9 mouse cellular contexts compared by ENCODE assay signal in genomic region chr12:109441366-109441765, GRCm38 (mm10). TPM values are rescaled to one million over a fixed set of nuclear protein-coding genes. Genes with fewer than 3 reads are reported as not detected.
A peak's percentile ranks its signal among the peaks of the same experiment; 100 is the strongest.
DNase-seq lines count a peak whose midpoint lies in the region; ATAC-seq lines count a peak whose summit lies in the region.
"Had no signal": no experiment of that assay in that cellular context is flagged by ENCODE, and none has a peak within 500 bp of the region (broad histone marks: within the 10 kb centered on the region; RNA-seq: fewer than 3 reads in every experiment).

No protein-coding gene starts in this region.

- H3K4me3 ChIP-seq in stomach, embryonic 16.5 days (replicated peaks; ENCODE audit: low read length): no peak overlapping the region
- H3K4me3 ChIP-seq: layer of hippocampus, adult 2 months had no signal

- DNase-seq in gastrocnemius, postnatal 10 days: peak; percentile 47
- no peak for DNase-seq in gastrocnemius, postnatal 36 days
- DNase-seq in thymus, postnatal 0 days (ENCODE audit: low spot score): peak; percentile 20
- DNase-seq in thymus, postnatal 14 days: no peak
- peak; percentile 65 for DNase-seq in lung, postnatal 10 days
- no peak for DNase-seq in layer of hippocampus, postnatal 25 days (ENCODE audit: extremely low spot score in 1 of 2, low spot score in 1 of 2)
- no peak for DNase-seq in layer of hippocampus, adult 9-10 months (ENCODE audit: low spot score)

- intact Hi-C loops in gastrocnemius, postnatal 36 days (cut with DNase I): no loop called here

- peaks cover 65% of the 10 kb centered on the region for H3K4me1 ChIP-seq in stomach, embryonic 16.5 days (ENCODE audit: control insufficient read depth, insufficient read depth, low read length)

- ATAC-seq in stomach, embryonic 16.5 days (ENCODE audit: insufficient read depth, low FRiP score): 0 out of 2 replicates have a peak, but pooled peaks have one; percentile 17

- H3K9ac ChIP-seq in stomach, embryonic 16.5 days (ENCODE audit: low read length): peak overlapping the region; percentile 61

- WGBS in stomach, embryonic 16.5 days: 17% methylated on average over 6 of the region's 6 CpGs

- H3K27ac ChIP-seq in stomach, embryonic 16.5 days (ENCODE audit: low read length): peak overlapping the region; percentile 52
- H3K27ac ChIP-seq: layer of hippocampus, adult 2 months had no signal

- no peaks in the 10 kb centered on the region for H3K36me3 ChIP-seq in stomach, embryonic 16.5 days (ENCODE audit: control insufficient read depth, insufficient read depth, low read length)

- no peaks in the 10 kb centered on the region for H3K27me3 ChIP-seq in stomach, embryonic 16.5 days (ENCODE audit: control insufficient read depth, insufficient read depth, low read length)

- no peak overlapping the region for H3K4me2 ChIP-seq in stomach, embryonic 16.5 days (ENCODE audit: low read depth, low read length)

- H3K9me3 ChIP-seq in stomach, embryonic 16.5 days (replicated peaks; ENCODE audit: control insufficient read depth, low read length): no peaks in the 10 kb centered on the region

RNA-seq across cellular contexts. Expression of gene Dlk1, which starts 11.3 kb away (rescaled TPM):
- 1,000 to 10,000 TPM in 1 of 2 experiments, 100 to 1,000 TPM in 1; 774 to 1,034 TPM for total RNA-seq in gastrocnemius, postnatal 10 days (2021)
- 1 to 10 TPM; 3.6 to 5.8 TPM for total RNA-seq in gastrocnemius, postnatal 36 days (2021)
- polyA plus RNA-seq in thymus, postnatal 0 days (2015; fragmentation: Nextera tagmentation; extraction: Ambion mirVana): 32.6 and 43.5 TPM in 2 replicates
- 449 and 542 TPM in 2 replicates for polyA plus RNA-seq in stomach, embryonic 16.5 days (2015; fragmentation: Nextera tagmentation; extraction: Ambion mirVana)
- total RNA-seq in layer of hippocampus, postnatal 25 days (2021): 1 to 10 TPM; 3.4 to 6.7 TPM

Comparison
In these comparisons a context has a peak if more than half of its experiments do, and no peak if none do; other contexts are left out.
1. DNase-seq: peak in gastrocnemius, postnatal 10 days (single experiment), thymus, postnatal 0 days (single experiment) and lung, postnatal 10 days (single experiment); none in gastrocnemius, postnatal 36 days (0 of 2), thymus, postnatal 14 days (single experiment), layer of hippocampus, postnatal 25 days (0 of 2) and layer of hippocampus, adult 9-10 months (single experiment).
2. RNA of gene Dlk1, which starts 11.3 kb away (total RNA-seq): 774 to 1,034 TPM in gastrocnemius, postnatal 10 days; 3.4 to 6.7 TPM in layer of hippocampus, postnatal 25 days and 3.6 to 5.8 TPM in gastrocnemius, postnatal 36 days; every median in the first group is over 100 times any median in the second.